Mouse (Mus musculus): ENCODE results near the gene Pnliprp1.

Pnliprp1 gene

DNA sequence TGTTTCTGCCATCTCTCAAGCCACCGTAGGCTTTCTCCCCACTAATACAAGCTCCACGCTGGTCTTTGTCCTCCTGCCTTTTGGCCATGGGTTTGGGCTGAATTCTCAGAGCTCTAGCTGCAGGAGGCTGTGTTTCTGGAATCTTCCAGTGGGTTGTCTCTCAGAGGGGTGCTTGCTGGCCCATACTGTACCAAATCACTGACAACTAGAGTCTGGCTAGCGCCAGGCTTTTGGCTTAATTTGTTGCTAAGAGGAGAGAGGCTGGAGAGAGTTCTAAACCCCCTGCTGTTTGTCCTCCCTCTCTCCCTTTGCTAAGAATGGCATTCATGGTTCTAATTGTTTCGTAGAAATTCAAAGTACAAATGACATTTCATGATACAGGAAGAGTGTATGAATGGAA, 52.9 kb downstream of the Pnliprp1 start:
- DNase-seq (ENCODE audit: low spot score): no peak

DNA sequence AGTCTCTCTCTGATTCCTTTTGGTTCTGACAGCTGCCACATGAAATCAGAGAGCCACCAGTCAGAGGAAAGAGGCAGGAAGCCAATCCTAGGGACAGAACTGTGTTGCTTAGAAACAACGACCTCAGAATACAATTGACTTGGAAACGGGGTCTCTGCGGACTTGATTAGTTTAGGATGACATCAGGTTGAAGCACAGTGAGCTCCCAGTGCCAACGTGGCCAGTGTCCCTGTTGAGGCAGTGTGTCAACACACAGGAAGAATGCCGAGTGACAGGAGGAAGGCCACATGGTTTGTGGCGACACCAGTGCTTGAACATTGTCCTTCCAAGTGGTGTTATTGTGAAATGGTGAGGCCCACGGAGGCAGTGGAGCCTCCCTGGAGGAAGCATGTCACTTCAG, 55.3 kb downstream of the Pnliprp1 start:
- no peak for DNase-seq (ENCODE audit: low spot score)

DNA sequence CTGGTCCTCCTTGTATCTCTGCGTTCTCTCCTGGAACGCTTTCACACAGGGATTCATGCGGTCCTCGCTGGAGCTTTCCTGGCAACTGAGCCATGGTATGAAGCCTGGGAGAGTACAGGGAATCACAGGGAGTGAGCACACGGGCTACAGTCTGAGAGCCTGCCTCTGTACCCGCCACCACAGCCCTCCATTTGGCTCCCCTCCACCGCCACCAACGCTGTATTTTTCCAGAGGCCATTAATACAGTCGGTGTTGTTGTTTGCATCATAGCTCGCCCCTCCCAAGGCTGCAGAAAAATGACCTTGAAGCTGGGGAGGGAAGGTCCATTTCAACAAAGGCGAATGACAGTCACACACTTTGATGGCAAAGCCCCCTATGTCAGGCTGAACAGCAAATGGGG, 60.5 kb downstream of the Pnliprp1 start:
- DNase-seq (ENCODE audit: low spot score): no peak
